Mouse (Mus musculus) inflammation-experienced regulatory T-cells, adult 6 months (primary cell): Measurements from ENCODE around the gene Aurka. TPM values are rescaled to one million over a fixed set of nuclear protein-coding genes. Genes with fewer than 3 reads are reported as not detected.

Source experiments
- ATAC-seq: one replicate; pipeline ENCODE4 v1.8.0; 2017
- polyA plus RNA-seq, 3 experiments: library from polyadenylated mRNA; unstranded; fragments of 100-300 nt; shearing (Covaris generic); gene quantifications; one replicate each; pipeline ENCODE4 v1.2.1; 2017

Gene Aurka
- 10 to 100 TPM in 1 of 3 experiments, 1 to 10 TPM in 2; 6.8 to 41.3 (median 7.5) TPM for polyA plus RNA-seq

DNA sequence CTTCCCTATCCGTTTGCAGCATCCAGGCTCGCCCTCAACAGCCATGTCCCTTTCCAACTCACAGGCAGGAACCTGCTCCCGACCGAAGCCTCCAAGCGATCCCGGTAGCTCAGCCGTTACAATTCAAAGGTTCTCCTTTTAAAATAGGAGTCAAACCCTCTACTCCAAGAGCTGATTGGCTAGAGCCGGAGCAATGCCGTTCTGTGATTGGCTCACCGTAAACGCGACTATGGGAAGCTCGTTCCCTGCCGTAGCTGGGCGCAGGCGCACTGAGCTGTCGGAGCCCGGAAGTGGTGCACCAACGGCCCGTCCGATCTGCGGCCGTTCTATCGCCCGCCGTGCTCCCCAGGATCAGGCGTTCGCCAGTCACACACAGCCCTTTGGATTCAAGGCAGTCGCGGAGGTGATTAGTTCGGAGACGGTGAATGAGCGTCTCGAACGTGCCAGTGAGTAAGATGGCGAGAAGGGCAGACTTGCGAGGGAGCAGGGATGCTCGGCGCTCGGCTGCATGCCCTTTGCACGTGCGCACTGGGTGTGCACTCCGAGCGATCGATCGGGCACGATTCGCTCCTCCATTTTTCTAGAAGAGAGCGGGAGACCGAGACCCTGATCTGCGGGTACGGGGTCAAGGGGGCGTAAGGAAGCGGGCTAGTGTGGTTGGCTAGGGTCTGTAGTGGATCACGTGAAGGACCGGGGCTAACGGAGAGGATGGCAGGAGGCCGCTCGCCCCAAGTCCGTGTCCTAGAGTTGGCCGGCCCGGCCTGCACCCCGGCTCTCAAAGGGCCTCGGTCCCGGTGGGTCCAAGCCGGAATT lies at the start of gene Aurka, which contains the start of gene Cstf1:
Gene Aurka (minus strand): TSS at position 125 of the 813 bp plus-strand sequence.
Gene Cstf1 (plus strand): TSS at position 271 of the 813 bp plus-strand sequence.
- peak; percentile 96 for ATAC-seq

- ATAC-seq: no peak
Measured at GRCm38 (mm10) chr2:172418208-172418607, 47.9 kb upstream of the Aurka start.

GRCm38 (mm10) chr2:172416876-172417275 lies 46.5 kb upstream of the Aurka start:
- ATAC-seq: no peak

GRCm38 (mm10) chr2:172416218-172416617 lies 45.9 kb upstream of the Aurka start:
- no peak for ATAC-seq

- no peak for ATAC-seq
Measured at GRCm38 (mm10) chr2:172413894-172414293, 43.6 kb upstream of the Aurka start.

DNA sequence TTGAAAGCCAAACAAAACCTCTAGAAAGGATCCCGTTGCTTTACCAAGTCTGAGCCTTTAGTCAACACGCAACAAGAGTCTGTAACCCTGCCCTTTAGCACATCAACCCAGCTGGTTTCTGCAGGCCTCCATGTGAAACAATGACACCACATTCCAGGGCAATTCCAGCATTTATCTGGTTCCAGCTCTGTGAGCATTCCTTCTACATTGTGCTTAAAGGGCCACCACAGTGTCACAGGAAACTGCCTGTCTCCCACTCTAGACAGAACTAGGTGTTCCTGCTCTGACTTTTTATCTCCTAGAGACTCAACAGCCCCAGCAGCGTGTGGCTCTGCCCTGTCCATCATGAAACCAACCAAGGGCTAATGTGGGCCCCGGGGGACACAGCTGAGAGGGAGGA lies 42.9 kb upstream of the Aurka start:
- ATAC-seq: no peak

GRCm38 (mm10) chr2:172412454-172412853 lies 42.1 kb upstream of the Aurka start:
- ATAC-seq: no peak

GRCm38 (mm10) chr2:172411091-172411490 lies 40.8 kb upstream of the Aurka start:
- no peak for ATAC-seq

DNA sequence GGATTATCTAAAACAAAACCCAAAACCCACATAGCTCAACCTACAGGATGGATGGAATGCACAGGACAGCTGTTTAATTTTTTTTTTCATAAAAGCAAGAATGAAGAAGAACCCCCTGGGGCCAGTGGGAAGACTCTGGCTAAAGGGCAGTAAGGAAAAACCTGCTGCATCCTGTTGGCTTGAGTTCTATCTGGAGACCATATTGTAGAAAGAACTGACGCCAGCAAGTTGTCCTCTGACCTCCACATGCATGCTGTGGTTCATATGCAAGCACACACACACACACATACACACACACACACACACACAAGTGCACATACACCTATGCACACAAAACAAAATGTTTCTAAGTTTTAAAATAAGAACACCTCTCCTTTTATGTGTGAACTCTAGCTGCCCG lies 40.4 kb upstream of the Aurka start:
- ATAC-seq: no peak

DNA sequence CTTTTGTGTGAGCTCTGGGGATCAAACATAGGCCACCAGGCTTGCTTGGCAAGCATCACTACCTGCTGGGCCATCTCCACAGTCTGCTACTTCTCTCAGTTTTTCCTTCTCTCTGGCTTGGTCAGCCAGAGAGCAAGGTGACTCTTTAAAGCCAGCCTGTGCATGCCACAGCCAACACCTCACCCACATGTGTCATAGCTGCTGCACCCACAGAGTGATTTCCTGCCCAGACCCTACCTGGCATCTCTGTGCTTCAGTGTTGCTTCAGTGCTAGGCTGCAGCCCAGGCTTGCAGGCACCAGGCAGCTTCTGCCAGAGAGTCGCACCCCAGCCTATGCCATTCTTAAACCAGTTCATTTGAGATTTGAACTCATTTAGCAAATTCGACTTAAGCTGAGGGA lies 37.2 kb upstream of the Aurka start:
- ATAC-seq: peak; percentile 26

GRCm38 (mm10) chr2:172406173-172406572 lies 35.8 kb upstream of the Aurka start:
- no peak for ATAC-seq

DNA sequence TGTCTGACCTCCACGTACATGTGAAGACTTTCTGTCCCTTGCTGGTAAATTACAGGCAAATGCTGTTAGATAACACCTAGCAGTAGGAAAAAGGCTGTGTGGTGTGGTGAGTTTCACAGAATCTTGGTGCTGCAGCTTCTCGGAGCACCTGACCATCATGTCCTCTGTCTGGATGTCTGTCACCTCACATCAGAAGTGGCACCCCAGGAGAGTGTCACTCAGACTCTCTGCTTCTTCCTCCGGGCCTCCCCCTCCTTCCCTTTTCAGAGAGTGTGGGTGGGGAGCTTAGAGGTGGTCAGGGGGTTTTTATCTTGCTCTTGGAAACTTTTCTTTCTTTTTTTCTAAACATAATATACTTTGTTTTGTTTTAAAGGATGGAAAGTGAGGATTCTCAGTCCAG lies 34.7 kb upstream of the Aurka start:
- ATAC-seq: peak; percentile 46

DNA sequence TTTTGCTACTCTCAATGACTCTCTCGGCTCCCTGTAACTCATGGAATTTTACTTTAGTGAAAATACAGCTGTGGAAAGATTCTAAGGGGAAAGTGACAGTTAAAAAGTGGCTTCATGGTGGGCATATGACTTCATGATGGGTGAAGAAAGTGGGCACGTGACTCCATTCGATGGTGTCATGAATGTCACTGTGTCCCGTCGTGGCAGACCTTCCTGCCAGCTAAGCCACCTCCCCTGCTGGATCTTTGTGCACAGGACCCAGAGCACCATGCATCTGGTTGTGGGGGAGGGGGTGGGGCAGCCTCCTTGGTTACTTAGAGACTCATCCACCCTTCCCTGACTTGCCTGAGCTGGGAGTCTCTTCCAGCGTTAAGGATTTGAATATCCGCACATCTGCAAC lies 33.9 kb upstream of the Aurka start:
- ATAC-seq: no peak

DNA sequence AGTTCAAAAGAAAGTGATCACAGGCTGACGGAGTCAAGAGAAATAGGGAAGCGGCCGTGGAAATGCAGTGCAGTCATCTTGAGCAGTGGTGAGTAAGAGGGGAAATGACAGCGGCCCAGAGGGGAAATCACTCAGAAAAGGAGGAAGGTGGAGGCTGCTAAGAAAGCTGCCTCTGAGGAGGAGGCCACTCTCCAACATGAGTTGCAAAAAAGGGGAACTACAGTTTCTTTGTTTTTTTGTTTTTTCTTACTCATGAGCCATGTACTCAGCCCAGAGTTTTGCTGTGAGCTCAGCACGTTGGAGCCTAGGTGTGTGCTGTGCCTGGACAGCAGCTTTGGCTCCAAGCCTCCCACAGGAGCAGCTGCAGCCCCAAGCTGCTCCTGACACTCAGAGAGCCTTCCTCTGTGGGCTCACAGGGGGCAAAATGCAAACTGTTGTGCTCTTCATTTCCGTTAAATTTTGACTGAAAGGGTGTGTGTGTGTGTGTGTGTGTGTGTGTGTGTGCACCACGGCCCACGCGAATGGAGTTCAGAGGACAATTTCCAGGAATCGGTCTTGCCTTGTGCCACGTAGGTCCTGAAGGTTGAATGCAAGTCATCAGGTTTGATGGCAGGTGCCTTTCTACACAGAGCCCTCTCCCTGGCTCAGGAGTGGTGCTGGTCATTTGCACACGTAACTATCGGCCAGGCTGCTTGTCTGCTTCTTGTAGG lies 30.9 kb upstream of the Aurka start:
- ATAC-seq: peak; percentile 63

- ATAC-seq: peak; percentile 94
Measured at GRCm38 (mm10) chr2:172399901-172400300, 29.6 kb upstream of the Aurka start.

GRCm38 (mm10) chr2:172395961-172396360 lies 25.6 kb upstream of the Aurka start:
- no peak for ATAC-seq

DNA sequence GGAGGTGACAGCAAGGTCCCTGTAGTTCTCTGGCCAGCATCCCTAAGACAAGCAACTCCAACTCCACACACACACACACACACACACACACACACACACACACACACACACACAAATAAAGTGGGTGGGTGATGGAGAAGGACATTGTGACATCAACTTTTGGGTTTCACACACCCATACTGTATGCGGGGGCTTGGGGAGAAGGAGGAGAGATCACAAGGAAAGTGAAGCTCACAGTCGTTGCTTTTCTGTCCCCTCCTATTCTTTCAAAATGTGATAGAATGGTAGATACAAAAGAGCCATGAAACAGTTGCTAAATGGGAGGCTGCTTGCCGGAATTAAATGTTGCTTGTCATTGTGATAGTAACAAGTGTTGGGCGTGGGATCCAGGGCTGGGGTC lies 24.3 kb upstream of the Aurka start:
- no peak for ATAC-seq

- ATAC-seq: no peak
Measured at GRCm38 (mm10) chr2:172394052-172394392, 23.7 kb upstream of the Aurka start.

GRCm38 (mm10) chr2:172393391-172394051 lies 23.2 kb upstream of the Aurka start, which contains the start of gene Cass4:
TSS of gene Cass4 (plus strand) at chr2:172393794.
- ATAC-seq: peak; percentile 74

DNA sequence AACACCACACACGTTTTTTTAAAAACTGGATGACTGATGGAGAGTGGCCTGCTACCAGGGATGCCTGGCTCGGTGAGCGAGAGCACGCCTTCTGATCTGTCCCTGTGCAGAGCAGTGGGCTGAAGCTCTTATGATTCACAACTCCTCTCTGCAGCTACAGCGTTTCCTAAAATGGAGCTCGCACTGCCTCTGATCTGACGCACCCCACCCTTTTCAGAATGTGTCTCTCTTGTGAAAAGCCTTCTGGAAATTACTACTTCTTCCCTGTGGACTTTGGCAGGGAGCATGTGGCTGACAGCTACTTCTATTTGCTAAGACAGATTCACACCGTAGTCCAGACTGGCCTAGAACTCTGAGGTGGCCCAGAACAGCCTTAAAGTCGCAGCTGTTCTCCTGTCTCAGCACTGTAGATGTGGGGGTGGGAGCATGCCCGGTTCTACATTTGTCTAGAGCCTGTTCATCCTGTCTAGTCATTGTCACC lies 21.7 kb upstream of the Aurka start:
- ATAC-seq: peak; percentile 33

- ATAC-seq: no peak
Measured at GRCm38 (mm10) chr2:172390341-172390740, 20.0 kb upstream of the Aurka start.

DNA sequence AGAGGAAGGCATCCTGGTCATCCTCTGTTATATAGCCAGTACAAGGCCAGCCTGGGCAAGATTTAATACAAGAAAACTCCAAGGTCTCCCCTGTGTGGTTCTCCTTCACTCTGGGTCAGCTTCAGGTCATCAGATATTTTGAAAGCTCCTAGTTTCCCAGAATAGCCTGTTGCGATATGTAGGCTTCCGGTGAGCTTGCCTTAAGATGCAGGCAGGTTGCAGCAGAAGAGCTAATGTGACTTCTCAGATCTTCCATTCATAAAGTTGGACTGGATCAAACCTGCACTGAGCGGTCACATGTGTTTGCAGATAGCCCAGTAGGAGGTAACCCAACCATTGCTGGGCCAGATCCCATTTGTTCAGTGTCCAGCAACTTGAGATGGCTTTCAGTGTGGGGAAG lies 14.4 kb upstream of the Aurka start:
- ATAC-seq: no peak

DNA sequence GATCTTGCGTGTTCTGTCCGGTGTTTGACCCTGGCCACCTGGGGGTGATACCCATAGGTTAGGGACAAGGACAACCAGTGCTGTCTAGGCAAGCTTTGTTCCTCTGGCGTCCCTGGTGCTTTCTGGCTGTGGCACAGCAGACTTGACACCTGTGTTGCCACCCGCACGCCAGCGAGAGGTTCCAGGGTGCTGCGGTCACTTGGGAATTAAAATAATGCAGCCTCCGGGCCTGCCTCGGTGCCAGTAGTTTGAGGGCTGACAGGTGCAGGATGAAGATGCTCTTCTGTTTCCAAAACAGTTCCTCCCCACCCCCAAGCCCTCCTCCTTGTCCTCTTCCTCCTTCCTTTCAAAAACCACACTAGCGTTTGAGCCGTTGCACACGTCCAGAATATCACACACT lies 11.6 kb upstream of the Aurka start:
- ATAC-seq: no peak
